Mouse (Mus musculus) erythroblast, embryonic 14.5 days (primary cell): ENCODE measurements around the gene Cs.
"Not testable (repeated sequence)": the region's sequence is repeated elsewhere in the genome, so short reads cannot be mapped to it uniquely, and the experiment has no call there.

Source experiments
- GATA1 ChIP-seq: IDR thresholded peaks from 2 replicates; pipeline ENCODE4 v1.6.1; 2012; ENCODE audit warnings: low read length, inconsistent platforms, mixed read lengths
- TAL1 ChIP-seq: IDR thresholded peaks from 3 replicates; pipeline ENCODE4 v1.6.1; 2012; ENCODE audit warnings: low read length, inconsistent platforms, mixed read lengths

DNA sequence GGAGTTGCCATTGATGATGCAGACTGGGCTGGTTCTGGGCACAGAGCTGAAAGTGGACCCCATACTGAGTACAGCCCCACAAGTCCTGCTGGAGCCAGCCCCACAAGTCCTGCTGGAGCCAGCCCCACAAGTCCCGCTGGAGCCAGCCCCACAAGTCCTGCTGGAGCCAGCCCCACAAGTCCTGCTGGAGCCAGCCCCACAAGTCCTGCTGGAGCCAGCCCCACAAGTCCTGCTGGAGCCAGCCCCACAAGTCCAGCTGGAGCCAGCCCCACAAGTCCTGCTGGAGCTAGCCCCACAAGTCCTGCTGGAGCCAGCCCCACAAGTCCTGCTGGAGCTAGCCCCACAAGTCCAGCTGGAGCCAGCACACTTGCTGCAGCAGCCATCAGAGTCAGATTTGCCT is 46.9 kb upstream of the Cs start:
- not testable (repeated sequence) for TF ChIP-seq GATA1, TAL1
